Mouse (Mus musculus) limb, embryonic 12.5 days (tissue): ENCODE measurements around the gene Eepd1. TPM values are rescaled to one million over a fixed set of nuclear protein-coding genes. Genes with fewer than 3 reads are reported as not detected.

Source experiments
- ATAC-seq: fragments of 200-750 bp; cut with Nextera tagmentation; 2 replicates; pipeline ENCODE4 v1.8.0; 2017; ENCODE audit warnings: low read depth, moderate TSS enrichment; ENCODE audit not compliant: insufficient number of reproducible peaks, insufficient read depth, low FRiP score, low TSS enrichment
- H3K27ac ChIP-seq: fragments of 300-500 bp; sonication (generic); 2 replicates; pipeline ENCODE4 v1.5.1; 2016; ENCODE audit warnings: mild to moderate bottlenecking, moderate library complexity
- H3K27me3 ChIP-seq: fragments of 300-500 bp; sonication (generic); 2 replicates; pipeline ENCODE4 v1.6.1; 2016; ENCODE audit warnings: mild to moderate bottlenecking, moderate library complexity
- H3K36me3 ChIP-seq: fragments of 300-500 bp; sonication (generic); 2 replicates; pipeline ENCODE4 v1.6.1; 2016; ENCODE audit warnings: mild to moderate bottlenecking, moderate library complexity
- H3K4me1 ChIP-seq: fragments of 300-500 bp; sonication (generic); replicated peaks from 2 replicates; pipeline ENCODE4 v1.6.1; 2016
- H3K4me2 ChIP-seq: fragments of 300-500 bp; sonication (generic); 2 replicates; pipeline ENCODE4 v1.6.1; 2016; ENCODE audit warnings: mild to moderate bottlenecking, moderate library complexity
- H3K4me3 ChIP-seq: fragments of 300-500 bp; sonication (generic); replicated peaks from 2 replicates; pipeline ENCODE4 v1.5.1; 2016; ENCODE audit warnings: mild to moderate bottlenecking
- H3K9ac ChIP-seq: fragments of 300-500 bp; sonication (generic); replicated peaks from 2 replicates; pipeline ENCODE4 v1.6.1; 2016; ENCODE audit warnings: mild to moderate bottlenecking, moderate library complexity
- H3K9me3 ChIP-seq: fragments of 300-500 bp; sonication (generic); 2 replicates; pipeline ENCODE4 v1.6.1; 2016; ENCODE audit warnings: mild to moderate bottlenecking, moderate library complexity
- WGBS: fragments of 180-500 bp; shearing (Covaris S2); methylation state at CpG from one replicate; pipeline ENCODE4 v1.1.7; 2016; 5-methylcytosine and 5-hydroxymethylcytosine counted together
- polyA plus RNA-seq: library from polyadenylated mRNA; unstranded; fragments of >200 nt; fragmentation: Nextera tagmentation; extraction: Ambion mirVana; gene quantifications from 2 replicates; pipeline ENCODE4 v1.2.1, GENCODE M21; 2016

Gene Eepd1
- polyA plus RNA-seq, 1 experiment from 2014 or later, result 24.1 TPM

- 75% methylated on average over 3 of the region's 3 CpGs for WGBS
- H3K9me3 ChIP-seq, result no peaks in the 10 kb centered on the region
Observed at GRCm38 (mm10) chr9:25558834-25559233, 77.5 kb downstream of the Eepd1 start.

GRCm38 (mm10) chr9:25560016-25560758 lies 78.8 kb downstream of the Eepd1 start:
- WGBS, result 86% methylated on average over 9 of the region's 9 CpGs
- Histone ChIP-seq H3K27ac (no peak overlapping the region), H3K4me3 (no peak overlapping the region), H3K4me2 (no peak overlapping the region), H3K4me1 (0 out of 2 replicates have a peak, but pooled peaks cover 4% of the 10 kb centered on the region), H3K36me3 (no peaks in the 10 kb centered on the region), H3K9ac (no peak overlapping the region), H3K9me3 (no peaks in the 10 kb centered on the region), H3K27me3 (no peaks in the 10 kb centered on the region)
- ATAC-seq, result no peak

More at GRCm38 (mm10) chr9:25558834-25559233, 77.5 kb downstream of the Eepd1 start:
- Histone ChIP-seq H3K4me2 (no peak overlapping the region), H3K4me1 (0 out of 2 replicates have a peak, but pooled peaks cover 8% of the 10 kb centered on the region), H3K27ac (no peak overlapping the region), H3K9ac (no peak overlapping the region), H3K4me3 (no peak overlapping the region), H3K27me3 (no peaks in the 10 kb centered on the region), H3K36me3 (no peaks in the 10 kb centered on the region)
- ATAC-seq, result no peak

- 0 out of 2 replicates have a peak, but pooled peaks cover 4% of the 10 kb centered on the region for H3K4me1 ChIP-seq
- ATAC-seq, result no peak
- 91% methylated on average over 1 of the region's 1 CpGs for WGBS
- H3K4me2 ChIP-seq, result no peak overlapping the region
- no peaks in the 10 kb centered on the region for H3K9me3 ChIP-seq
- H3K4me3 ChIP-seq, result no peak overlapping the region
- H3K36me3 ChIP-seq, result no peaks in the 10 kb centered on the region
- H3K9ac ChIP-seq, result no peak overlapping the region
- no peaks in the 10 kb centered on the region for H3K27me3 ChIP-seq
- H3K27ac ChIP-seq, result no peak overlapping the region
Observed at GRCm38 (mm10) chr9:25561143-25561542, 79.8 kb downstream of the Eepd1 start.

- WGBS, result 84% methylated on average over 4 of the region's 4 CpGs
- no peak for ATAC-seq
- no peak overlapping the region for H3K4me2 ChIP-seq
- H3K36me3 ChIP-seq, result no peaks in the 10 kb centered on the region
- H3K4me3 ChIP-seq, result no peak overlapping the region
- H3K9ac ChIP-seq, result no peak overlapping the region
- H3K27ac ChIP-seq, result no peak overlapping the region
- H3K4me1 ChIP-seq, result 0 out of 2 replicates have a peak, but pooled peaks cover 3% of the 10 kb centered on the region
- no peaks in the 10 kb centered on the region for H3K27me3 ChIP-seq
- H3K9me3 ChIP-seq, result no peaks in the 10 kb centered on the region
Observed at GRCm38 (mm10) chr9:25563806-25564205, 82.5 kb downstream of the Eepd1 start.

GRCm38 (mm10) chr9:25567071-25567470 lies 85.7 kb downstream of the Eepd1 start:
- no peak for ATAC-seq
- H3K27me3 ChIP-seq, result no peaks in the 10 kb centered on the region

GRCm38 (mm10) chr9:25568783-25569182 lies 87.4 kb downstream of the Eepd1 start:
- H3K4me2 ChIP-seq, result no peak overlapping the region
- H3K4me1 ChIP-seq, result peaks cover 31% of the 10 kb centered on the region
- H3K9me3 ChIP-seq, result no peaks in the 10 kb centered on the region
- H3K27me3 ChIP-seq, result no peaks in the 10 kb centered on the region
- H3K9ac ChIP-seq, result no peak overlapping the region
- no peak overlapping the region for H3K27ac ChIP-seq
- H3K36me3 ChIP-seq, result no peaks in the 10 kb centered on the region
- ATAC-seq, result no peak
- H3K4me3 ChIP-seq, result no peak overlapping the region
- WGBS, result 84% methylated on average over 3 of the region's 3 CpGs

More at GRCm38 (mm10) chr9:25567071-25567470, 85.7 kb downstream of the Eepd1 start:
- no peak overlapping the region for H3K9ac ChIP-seq
- 69% methylated on average over 5 of the region's 5 CpGs for WGBS
- H3K4me1 ChIP-seq, result peaks cover 25% of the 10 kb centered on the region
- no peak overlapping the region for H3K27ac ChIP-seq
- H3K4me2 ChIP-seq, result no peak overlapping the region
- no peaks in the 10 kb centered on the region for H3K36me3 ChIP-seq
- no peak overlapping the region for H3K4me3 ChIP-seq
- H3K9me3 ChIP-seq, result no peaks in the 10 kb centered on the region

GRCm38 (mm10) chr9:25570011-25570410 lies 88.7 kb downstream of the Eepd1 start:
- Histone ChIP-seq H3K4me3 (no peak overlapping the region), H3K36me3 (no peaks in the 10 kb centered on the region), H3K9ac (no peak overlapping the region), H3K4me2 (no peak overlapping the region), H3K27me3 (no peaks in the 10 kb centered on the region), H3K27ac (no peak overlapping the region), H3K4me1 (peaks cover 37% of the 10 kb centered on the region), H3K9me3 (no peaks in the 10 kb centered on the region)
- 95% methylated on average over 7 of the region's 7 CpGs for WGBS
- ATAC-seq, result no peak

- Histone ChIP-seq H3K36me3 (no peaks in the 10 kb centered on the region), H3K9me3 (no peaks in the 10 kb centered on the region), H3K27me3 (no peaks in the 10 kb centered on the region), H3K4me3 (no peak overlapping the region), H3K9ac (no peak overlapping the region), H3K4me1 (peaks cover 37% of the 10 kb centered on the region), H3K4me2 (no peak overlapping the region), H3K27ac (peak overlapping the region; percentile 80; the same call in 1 of the 2 replicates)
- ATAC-seq, result no peak
- 72% methylated on average over 9 of the region's 9 CpGs for WGBS
Observed at GRCm38 (mm10) chr9:25570436-25570835, 89.1 kb downstream of the Eepd1 start.

GRCm38 (mm10) chr9:25571381-25571780 lies 90.0 kb downstream of the Eepd1 start:
- no peaks in the 10 kb centered on the region for H3K36me3 ChIP-seq
- no peak overlapping the region for H3K4me3 ChIP-seq
- no peak overlapping the region for H3K4me2 ChIP-seq
- 34% methylated on average over 2 of the region's 2 CpGs for WGBS
- no peak for ATAC-seq
- H3K27me3 ChIP-seq, result no peaks in the 10 kb centered on the region
- peaks cover 41% of the 10 kb centered on the region for H3K4me1 ChIP-seq
- H3K9ac ChIP-seq, result no peak overlapping the region
- no peaks in the 10 kb centered on the region for H3K9me3 ChIP-seq
- H3K27ac ChIP-seq, result peak overlapping the region; percentile 80

GRCm38 (mm10) chr9:25573753-25574152 lies 92.4 kb downstream of the Eepd1 start:
- Histone ChIP-seq H3K27me3 (no peaks in the 10 kb centered on the region), H3K27ac (peak overlapping the region; percentile 77), H3K4me3 (no peak overlapping the region), H3K9ac (no peak overlapping the region), H3K4me2 (peak overlapping the region; percentile 17; the same call in 1 of the 2 replicates), H3K4me1 (peaks cover 38% of the 10 kb centered on the region), H3K9me3 (no peaks in the 10 kb centered on the region), H3K36me3 (no peaks in the 10 kb centered on the region)
- ATAC-seq, result peak; percentile 79
- 8% methylated on average over 7 of the region's 7 CpGs for WGBS

- Histone ChIP-seq H3K27me3 (no peaks in the 10 kb centered on the region), H3K4me2 (no peak overlapping the region; the same call in 1 of the 2 replicates), H3K4me1 (peaks cover 38% of the 10 kb centered on the region), H3K36me3 (no peaks in the 10 kb centered on the region), H3K9me3 (no peaks in the 10 kb centered on the region), H3K9ac (no peak overlapping the region), H3K4me3 (no peak overlapping the region), H3K27ac (peak overlapping the region; percentile 77)
- no peak for ATAC-seq
- WGBS, result 16% methylated on average over 4 of the region's 4 CpGs
Observed at GRCm38 (mm10) chr9:25574186-25574585, 92.8 kb downstream of the Eepd1 start.
